25 mouse cellular contexts compared by ENCODE assay signal in the genomic region with DNA sequence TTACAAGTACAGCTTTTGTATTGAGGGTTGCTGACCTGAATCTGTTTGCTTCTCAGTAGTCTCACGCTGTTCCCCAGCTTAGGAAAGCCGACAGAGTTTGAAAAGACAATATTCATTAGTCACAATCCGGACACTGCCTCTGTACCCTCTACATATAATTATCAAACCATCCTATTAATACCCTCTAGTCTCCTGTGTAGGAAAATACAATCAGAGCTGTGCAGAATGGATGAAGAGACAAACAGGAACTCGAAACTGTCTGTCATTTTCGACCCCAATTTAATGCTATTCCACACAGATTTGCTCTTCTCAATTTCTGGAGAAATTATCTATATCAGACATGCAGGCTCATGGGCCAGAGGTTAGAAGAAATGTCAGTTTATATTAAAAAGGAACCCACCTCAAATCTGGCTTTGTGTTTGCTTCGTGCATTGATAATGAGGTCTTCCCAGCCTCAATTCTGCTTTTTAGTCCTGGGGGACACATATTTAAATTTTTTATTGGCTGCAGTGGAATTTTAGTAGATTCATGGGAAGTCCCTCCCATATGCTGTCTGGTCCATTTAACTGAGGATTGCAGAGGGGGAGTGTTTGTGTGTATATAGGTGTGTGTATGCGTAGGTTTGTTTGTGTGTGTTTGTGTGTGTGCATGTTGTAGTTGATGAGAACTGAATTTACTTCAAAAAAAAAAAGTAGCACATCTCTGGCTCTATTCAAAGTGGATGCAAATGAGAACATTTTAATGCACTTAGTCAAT.
A peak's percentile ranks its signal among the peaks of the same experiment; 100 is the strongest.
DNase-seq lines count a peak whose midpoint lies in the region; ATAC-seq lines count a peak whose summit lies in the region.
"Had no signal": no experiment of that assay in that cellular context is flagged by ENCODE, and none has a peak within 500 bp of the region (broad histone marks: within the 10 kb centered on the region; RNA-seq: fewer than 3 reads in every experiment).

No protein-coding gene starts in this region.

- peaks cover 19% of the 10 kb centered on the region for H3K4me1 ChIP-seq in hindbrain, embryonic 12.5 days
- peaks cover 16% of the 10 kb centered on the region; the same call in 1 of the 2 replicates for H3K4me1 ChIP-seq in hindbrain, embryonic 10.5 days (replicated peaks)
- peaks cover 8% of the 10 kb centered on the region; the same call in 1 of the 2 replicates for H3K4me1 ChIP-seq in hindbrain, embryonic 16.5 days (ENCODE audit: control insufficient read depth, insufficient read depth, low read depth, low read length)
- H3K4me1 ChIP-seq in neural tube, embryonic 13.5 days (replicated peaks) = peaks cover 35% of the 10 kb centered on the region
- H3K4me1 ChIP-seq: heart, embryonic 15.5 days; limb, embryonic 15.5 days had no signal

- peak; percentile 76 for ATAC-seq in hindbrain, embryonic 12.5 days (ENCODE audit: low FRiP score)
- peak; percentile 25; the same call in 1 of the 2 replicates for ATAC-seq in hindbrain, embryonic 16.5 days
- peak; percentile 58; the same call in 1 of the 2 replicates for ATAC-seq in neural tube, embryonic 13.5 days (ENCODE audit: low read depth)
- ATAC-seq in activated CD4-positive, CD25-positive, alpha-beta regulatory T cell, adult 4 months = no peak
- no peak for ATAC-seq in frontal cortex, adult (ENCODE audit: low TSS enrichment)
- ATAC-seq: forebrain, postnatal 0 days had no signal

- 57% methylated on average over 7 of the region's 7 CpGs for WGBS in hindbrain, embryonic 12.5 days
- WGBS in hindbrain, embryonic 10.5 days = 70% methylated on average over 7 of the region's 7 CpGs
- 38% methylated on average over 7 of the region's 7 CpGs for WGBS in hindbrain, embryonic 16.5 days
- WGBS in neural tube, embryonic 13.5 days = 34% methylated on average over 7 of the region's 7 CpGs

- no peaks in the 10 kb centered on the region for H3K9me3 ChIP-seq in hindbrain, embryonic 12.5 days (replicated peaks)
- H3K9me3 ChIP-seq in hindbrain, embryonic 10.5 days = no peaks in the 10 kb centered on the region
- no peaks in the 10 kb centered on the region for H3K9me3 ChIP-seq in hindbrain, embryonic 16.5 days (ENCODE audit: control insufficient read depth, low read length)
- no peaks in the 10 kb centered on the region for H3K9me3 ChIP-seq in neural tube, embryonic 13.5 days
- H3K9me3 ChIP-seq: embryonic facial prominence, embryonic 13.5 days; heart, embryonic 15.5 days; limb, embryonic 15.5 days had no signal

- H3K4me2 ChIP-seq in hindbrain, embryonic 12.5 days (replicated peaks) = no peak overlapping the region
- no peak overlapping the region for H3K4me2 ChIP-seq in hindbrain, embryonic 16.5 days (ENCODE audit: low read length)
- peak overlapping the region; percentile 37 for H3K4me2 ChIP-seq in neural tube, embryonic 13.5 days
- H3K4me2 ChIP-seq: embryonic facial prominence, embryonic 13.5 days; heart, embryonic 15.5 days; limb, embryonic 15.5 days had no signal

- no peaks in the 10 kb centered on the region for H3K27me3 ChIP-seq in hindbrain, embryonic 12.5 days
- no peaks in the 10 kb centered on the region for H3K27me3 ChIP-seq in hindbrain, embryonic 10.5 days (ENCODE audit: insufficient read depth, poor library complexity, severe bottlenecking)
- no peaks in the 10 kb centered on the region for H3K27me3 ChIP-seq in hindbrain, embryonic 16.5 days (replicated peaks; ENCODE audit: control insufficient read depth, insufficient read depth, low read length)
- no peaks in the 10 kb centered on the region for H3K27me3 ChIP-seq in neural tube, embryonic 13.5 days
- H3K27me3 ChIP-seq: embryonic facial prominence, embryonic 13.5 days; heart, embryonic 15.5 days; limb, embryonic 15.5 days had no signal

- DNase-seq in hindbrain, embryonic 10.5 days (ENCODE audit: low spot score) = no peak
- peak; percentile 40 for DNase-seq in Muller cell, postnatal 12 days (ENCODE audit: inconsistent ontology term)
- no peak for DNase-seq in natural killer cell, adult 2 months (ENCODE audit: low spot score in 2 of 2)
- DNase-seq: adrenal gland, postnatal 25 days; cerebellum, adult 11-12 months; cerebellum, adult 9-11 months; forebrain, postnatal 0 days; gastrocnemius, postnatal 14 days; kidney, adult 11 months; kidney, postnatal 14 days; lung, adult 2 months; lung, postnatal 10 days; right cerebral cortex, postnatal 14 days; thymus, postnatal 4 days had no signal

- H3K36me3 ChIP-seq in hindbrain, embryonic 12.5 days = no peaks in the 10 kb centered on the region
- H3K36me3 ChIP-seq in hindbrain, embryonic 10.5 days = no peaks in the 10 kb centered on the region
- H3K36me3 ChIP-seq in hindbrain, embryonic 16.5 days (ENCODE audit: control insufficient read depth, insufficient read depth, low read length) = no peaks in the 10 kb centered on the region
- no peaks in the 10 kb centered on the region for H3K36me3 ChIP-seq in neural tube, embryonic 13.5 days
- H3K36me3 ChIP-seq: embryonic facial prominence, embryonic 13.5 days; heart, embryonic 15.5 days; limb, embryonic 15.5 days had no signal

- H3K4me3 ChIP-seq in hindbrain, embryonic 12.5 days = no peak overlapping the region
- no peak overlapping the region for H3K4me3 ChIP-seq in hindbrain, embryonic 10.5 days
- H3K4me3 ChIP-seq in hindbrain, embryonic 16.5 days (ENCODE audit: low read length) = no peak overlapping the region
- H3K4me3 ChIP-seq in neural tube, embryonic 13.5 days = 0 out of 2 replicates have a peak overlapping the region, but pooled peaks have one; percentile 2
- H3K4me3 ChIP-seq: embryonic facial prominence, embryonic 13.5 days; heart, embryonic 15.5 days; layer of hippocampus, adult 2 months; limb, embryonic 15.5 days had no signal

- peak overlapping the region; percentile 66; the same call in 1 of the 2 replicates for H3K27ac ChIP-seq in hindbrain, embryonic 12.5 days
- no peak overlapping the region for H3K27ac ChIP-seq in hindbrain, embryonic 10.5 days
- H3K27ac ChIP-seq in hindbrain, embryonic 16.5 days (ENCODE audit: low read depth, low read length) = no peak overlapping the region
- peak overlapping the region; percentile 69 for H3K27ac ChIP-seq in neural tube, embryonic 13.5 days (replicated peaks)
- H3K27ac ChIP-seq: embryonic facial prominence, embryonic 13.5 days; heart, embryonic 15.5 days; limb, embryonic 15.5 days; liver, embryonic 14.5 days; macrophage had no signal

- H3K9ac ChIP-seq in hindbrain, embryonic 12.5 days = no peak overlapping the region
- no peak overlapping the region for H3K9ac ChIP-seq in hindbrain, embryonic 16.5 days (ENCODE audit: low read depth, low read length)
- H3K9ac ChIP-seq in neural tube, embryonic 13.5 days = peak overlapping the region; percentile 31; the same call in 1 of the 2 replicates
- H3K9ac ChIP-seq: embryonic facial prominence, embryonic 13.5 days; forebrain, postnatal 0 days; heart, embryonic 15.5 days; limb, embryonic 15.5 days; liver, embryonic 14.5 days had no signal

Comparison
In these comparisons a context has a peak if more than half of its experiments do, and no peak if none do; other contexts are left out.
1. H3K27ac ChIP-seq: peak in hindbrain, embryonic 12.5 days (single experiment) and neural tube, embryonic 13.5 days (single experiment); none in hindbrain, embryonic 10.5 days (single experiment) and hindbrain, embryonic 16.5 days (single experiment).
2. ATAC-seq: peak in hindbrain, embryonic 12.5 days (single experiment), hindbrain, embryonic 16.5 days (single experiment) and neural tube, embryonic 13.5 days (single experiment); none in activated CD4-positive, CD25-positive, alpha-beta regulatory T cell, adult 4 months (single experiment) and frontal cortex, adult (single experiment).